Mouse (Mus musculus) liver, adult (tissue): ENCODE data around the gene Arl8a.

Experiments used
- GATA4 ChIP-seq: IDR thresholded peaks from 2 replicates; pipeline ENCODE4 v1.6.1; 2014; ENCODE audit warnings: mild to moderate bottlenecking, low read length; ENCODE audit not compliant: insufficient replicate concordance

The Arl8a gene

DNA sequence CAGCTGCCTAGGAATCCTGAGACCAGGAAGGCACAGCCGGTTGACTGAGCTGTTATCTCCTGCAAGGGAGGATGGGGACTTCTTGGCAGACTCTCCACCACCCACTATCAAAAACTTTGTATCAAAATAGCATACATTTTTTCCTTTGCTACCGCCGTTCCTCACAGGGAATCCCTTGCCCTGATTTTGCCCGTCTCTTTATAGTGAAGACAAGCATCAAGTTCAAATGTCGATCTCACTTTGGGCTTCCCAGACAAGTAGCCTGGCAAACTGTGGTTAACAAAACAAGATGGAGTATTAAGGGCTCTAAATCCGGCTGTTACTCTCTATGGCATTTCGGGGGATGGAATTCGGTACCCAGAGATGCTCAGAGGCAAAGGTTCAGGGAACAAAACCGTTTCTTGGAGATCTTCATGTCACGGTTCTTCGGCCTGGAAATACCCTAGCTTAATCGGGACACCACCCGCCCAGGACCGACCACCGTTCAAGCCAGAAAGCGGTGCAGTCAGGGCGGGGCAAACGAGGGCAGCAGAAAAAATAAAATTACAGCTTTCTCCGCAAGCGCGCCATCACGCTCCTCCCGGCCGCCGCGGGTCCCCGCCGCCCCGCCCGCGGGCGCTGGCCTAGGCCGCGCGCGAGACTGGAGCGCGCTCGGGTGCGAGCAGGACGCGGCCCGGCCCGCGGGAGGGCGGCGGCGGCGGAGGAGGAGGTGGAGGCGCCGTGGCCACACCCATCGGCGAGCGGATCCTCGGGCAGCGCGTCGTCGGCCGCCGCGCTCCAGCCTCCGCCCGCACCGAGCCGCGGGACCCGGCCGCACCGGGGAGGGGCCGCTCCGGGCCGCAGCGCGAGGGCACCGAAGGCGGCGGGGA is at the start of gene Arl8a:
Gene Arl8a (plus strand): TSS at position 748 of the 869 bp plus-strand sequence.
- TF ChIP-seq GATA4 = no peak

DNA sequence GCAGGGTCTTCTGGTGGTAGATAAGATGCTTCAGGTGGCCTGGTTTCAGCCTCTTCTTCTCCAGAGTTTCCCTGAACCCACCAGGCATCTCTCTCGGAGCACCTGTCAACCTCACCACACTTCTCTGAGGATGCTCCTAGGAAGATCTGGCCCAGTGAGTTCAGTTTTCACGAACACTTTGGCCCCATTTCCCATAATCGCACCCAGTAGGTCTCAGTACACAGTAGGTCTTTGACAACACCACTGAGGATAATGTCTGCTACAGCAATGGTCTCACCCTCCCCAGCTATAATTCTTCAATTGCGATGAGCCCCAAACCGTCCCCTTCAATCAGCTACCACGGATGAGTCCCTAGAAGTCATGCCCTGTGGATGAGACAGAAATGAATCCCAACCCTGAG is 49.2 kb upstream of the Arl8a start:
- no peak for TF ChIP-seq GATA4

DNA sequence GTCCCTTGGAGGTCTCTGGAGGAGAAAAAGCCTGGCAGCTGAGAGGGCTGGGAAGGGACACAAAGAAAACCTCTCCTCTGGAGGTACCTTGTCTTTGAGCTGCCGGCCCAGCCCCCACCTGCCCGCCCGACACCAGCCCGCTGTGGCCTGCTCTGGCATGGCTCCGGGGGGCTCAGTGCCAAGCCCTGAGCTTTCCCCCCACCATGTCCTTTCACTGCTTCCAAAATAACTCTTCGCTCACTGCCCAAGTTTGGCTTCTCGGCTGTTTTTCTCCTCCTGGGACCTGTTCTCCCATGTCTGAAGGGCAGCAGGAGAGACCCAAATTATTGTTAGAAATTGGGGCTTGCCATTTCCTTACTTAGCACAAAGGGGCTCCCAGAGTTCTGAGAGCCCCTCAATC is 48.2 kb upstream of the Arl8a start:
- no peak for TF ChIP-seq GATA4

DNA sequence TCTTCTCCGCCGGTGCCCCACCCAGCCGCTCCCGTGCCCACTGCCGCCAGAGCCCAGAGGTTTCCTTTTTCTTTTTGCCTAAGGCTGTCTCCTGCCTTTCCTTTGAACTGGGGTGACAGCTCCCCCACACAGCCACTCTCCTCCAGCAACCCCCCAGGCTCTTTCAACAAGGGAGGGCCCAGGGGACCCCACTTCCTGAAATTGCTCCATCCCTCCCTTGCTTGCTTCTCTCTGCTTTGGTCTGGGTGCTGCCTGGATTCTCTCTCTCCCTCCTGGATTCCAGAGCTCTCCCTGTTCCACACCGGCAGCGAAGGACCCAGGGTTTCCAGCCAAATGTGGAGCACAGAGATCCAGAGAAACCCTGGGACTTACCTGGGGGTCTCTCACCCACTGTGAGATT is 46.2 kb upstream of the Arl8a start:
- TF ChIP-seq GATA4 = no peak

DNA sequence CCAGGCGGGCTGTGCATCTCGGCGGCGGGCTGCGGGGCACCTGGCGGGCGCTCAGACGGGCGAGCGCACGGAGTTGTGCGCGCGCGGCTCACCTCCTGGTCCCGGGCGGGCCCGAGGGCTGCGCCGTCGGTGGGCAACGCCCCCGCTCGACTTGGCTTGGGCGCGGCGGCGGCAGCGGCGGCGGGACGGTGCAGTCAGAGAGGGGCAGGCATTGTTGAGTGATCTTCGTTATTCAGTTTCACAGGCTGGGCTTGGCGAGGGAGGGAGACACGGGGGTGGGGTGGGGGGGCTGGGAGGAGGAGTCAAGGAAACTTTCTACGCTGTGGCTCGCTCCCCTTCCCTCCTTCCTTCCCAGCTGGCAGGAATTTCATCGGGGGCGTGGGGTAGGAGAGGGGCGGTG is 41.5 kb upstream of the Arl8a start, which contains the start of gene Lgr6:
Gene Lgr6 (minus strand): TSS at position 153 of the 400 bp plus-strand sequence.
- no peak for TF ChIP-seq GATA4

DNA sequence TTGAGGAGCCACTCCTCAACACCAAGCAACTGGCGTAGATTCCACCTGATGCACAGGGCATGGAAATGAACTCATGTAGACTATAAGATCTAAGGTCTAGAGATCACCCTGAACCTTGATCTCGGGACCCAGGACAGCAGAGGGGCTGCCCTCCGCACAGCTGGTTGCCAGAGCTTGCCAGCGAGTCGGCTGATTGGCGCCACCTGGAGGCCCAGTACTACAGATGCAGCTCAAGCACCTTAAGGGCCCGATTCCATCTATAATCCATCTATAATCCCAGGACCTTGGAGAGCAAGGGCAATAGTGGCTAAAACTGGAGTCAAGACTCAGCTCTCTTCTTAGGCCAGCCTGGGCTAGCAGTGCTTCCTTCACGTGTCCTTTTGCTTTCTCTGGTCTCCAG is 40.7 kb upstream of the Arl8a start:
- no peak for TF ChIP-seq GATA4

DNA sequence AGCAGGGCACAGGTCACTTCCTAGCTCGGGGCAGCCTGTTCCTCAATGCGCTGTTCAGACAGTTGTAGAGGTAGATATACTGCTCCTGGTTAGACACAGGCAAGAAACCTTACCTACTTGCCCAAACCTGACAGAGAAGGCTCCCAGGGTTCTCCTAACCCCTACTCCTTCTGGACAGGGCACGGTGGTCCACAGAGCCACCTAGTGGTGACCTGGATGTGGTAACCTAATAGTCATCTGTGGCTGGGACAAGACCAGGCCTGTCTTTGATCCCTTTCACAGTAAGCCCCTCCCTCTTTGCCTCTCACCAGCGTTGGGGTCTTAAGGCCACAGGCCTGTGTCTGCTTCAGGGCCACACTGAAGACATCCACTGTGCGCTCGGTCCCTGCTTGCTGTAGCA is 38.0 kb upstream of the Arl8a start:
- no peak for TF ChIP-seq GATA4

DNA sequence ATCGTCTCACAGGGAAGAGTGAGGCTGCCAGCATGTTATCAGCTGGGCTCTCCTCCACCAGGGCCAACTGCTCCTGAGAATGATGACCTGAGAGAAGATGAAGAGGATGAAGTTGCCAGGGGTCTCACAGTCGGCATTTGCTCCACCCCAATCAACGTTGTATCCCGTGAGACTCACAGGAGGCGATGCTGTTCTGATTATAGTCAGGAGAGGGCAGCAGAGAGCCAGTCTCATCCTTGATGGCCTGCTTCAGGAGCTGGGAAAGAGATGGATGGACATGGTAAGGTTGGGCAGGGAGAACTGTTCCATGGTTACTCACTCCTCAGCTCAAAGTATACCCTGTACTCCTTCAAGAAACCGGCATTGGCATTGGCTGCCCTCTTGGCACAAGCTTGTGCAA is 36.5 kb upstream of the Arl8a start:
- no peak for TF ChIP-seq GATA4

DNA sequence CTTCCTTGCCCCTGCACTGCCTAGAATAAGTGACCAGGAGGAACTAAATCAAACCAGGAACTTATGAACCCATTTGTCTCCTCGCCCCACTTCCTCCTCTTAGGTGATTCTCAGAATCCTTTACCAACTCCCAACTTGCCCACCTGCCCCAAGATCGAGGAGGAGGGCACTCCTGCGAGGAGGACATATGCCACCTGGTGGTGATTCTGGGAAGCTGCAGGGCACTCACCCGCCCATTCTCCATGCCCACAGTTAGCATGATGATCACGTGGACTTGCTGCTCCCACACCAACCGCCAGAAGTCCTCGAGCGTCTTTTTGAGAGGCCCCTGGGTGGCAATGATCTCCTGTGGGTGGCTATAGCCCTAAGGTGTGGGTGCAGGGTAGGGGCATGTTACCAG is 34.0 kb upstream of the Arl8a start:
- no peak for TF ChIP-seq GATA4

DNA sequence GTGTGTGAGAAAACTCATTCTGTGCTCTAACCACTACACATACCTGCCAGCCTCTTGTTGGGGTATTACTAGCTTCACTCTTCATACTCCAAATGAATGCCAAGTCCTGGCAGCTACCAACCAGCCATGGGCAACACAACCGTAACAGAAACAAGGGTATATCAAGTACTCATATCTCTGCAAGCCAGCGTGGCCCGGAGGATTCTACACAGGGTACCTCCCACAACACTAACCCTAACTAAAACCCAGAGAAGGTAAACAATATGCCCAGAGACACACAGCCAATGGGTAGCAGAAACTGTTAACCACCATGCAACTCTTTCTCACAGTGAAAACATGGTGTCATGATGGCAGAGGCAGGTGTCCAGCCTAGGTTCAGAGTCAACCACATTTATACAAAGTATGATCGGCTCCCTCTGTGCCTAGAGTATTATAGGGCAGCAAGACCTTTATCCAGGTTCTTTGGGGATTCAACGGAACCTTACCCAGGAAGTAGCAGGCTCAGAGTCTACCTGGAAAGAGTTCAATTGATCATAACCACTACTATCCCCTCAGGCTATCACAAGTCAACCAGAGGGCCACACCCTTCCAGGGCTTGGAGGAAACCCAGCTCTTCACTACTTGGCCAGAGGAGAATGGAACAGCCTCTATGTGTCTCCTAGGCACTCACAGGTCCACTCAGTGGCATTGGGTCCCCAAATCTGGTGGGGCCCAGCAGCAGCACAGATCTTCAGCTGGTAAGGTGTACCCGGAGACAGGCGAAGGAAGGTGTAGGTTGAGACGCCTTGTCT is 21.9 kb upstream of the Arl8a start:
- TF ChIP-seq GATA4 = no peak

DNA sequence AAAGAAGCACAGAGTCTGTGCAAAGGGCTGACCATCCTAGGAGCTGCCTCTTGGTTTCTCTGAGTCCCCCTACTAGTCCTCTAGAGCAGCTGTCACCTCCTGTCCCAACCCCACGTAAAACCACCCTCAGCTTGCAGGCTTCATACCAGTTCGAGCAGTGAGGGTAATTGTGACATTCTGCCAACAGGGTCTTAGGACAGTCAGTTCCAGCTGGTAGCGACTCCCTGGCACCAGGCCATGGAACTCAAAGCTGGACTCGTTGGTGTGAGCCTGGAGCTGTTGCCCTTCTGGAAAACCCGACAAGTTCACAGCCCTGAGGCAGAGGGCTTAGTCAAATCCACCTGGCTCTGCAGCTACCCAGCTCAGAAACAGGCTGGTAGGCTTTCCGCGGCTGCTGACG is 20.6 kb upstream of the Arl8a start:
- no peak for TF ChIP-seq GATA4

DNA sequence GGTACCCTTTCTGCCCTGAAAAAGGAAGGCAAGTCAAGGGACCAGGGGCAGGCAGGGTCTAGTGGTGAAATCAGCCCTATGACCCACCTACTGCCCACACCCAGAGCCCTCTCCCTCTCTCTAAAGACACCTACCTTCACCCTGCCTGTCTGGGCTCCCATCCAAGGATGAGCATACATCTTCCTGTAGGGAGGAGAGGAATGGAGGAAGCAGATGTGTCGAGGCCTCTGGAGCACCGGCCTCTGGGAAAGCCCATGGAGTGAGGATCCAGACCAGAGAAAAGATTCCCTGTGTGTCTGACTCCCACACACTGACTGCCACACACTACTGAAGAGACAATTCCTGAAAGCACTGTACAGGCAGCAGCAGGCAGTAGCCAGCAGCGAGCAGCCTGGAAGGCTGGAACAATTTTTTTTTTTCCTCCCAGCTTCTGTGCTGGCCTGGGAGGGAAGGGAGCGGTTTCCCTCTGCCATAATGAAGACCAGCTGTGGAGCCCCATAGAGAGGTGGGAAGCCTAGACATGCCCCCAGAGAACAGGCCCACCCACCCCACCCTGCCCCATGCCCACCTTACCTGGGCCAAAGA is 20.1 kb upstream of the Arl8a start:
- no peak for TF ChIP-seq GATA4

DNA sequence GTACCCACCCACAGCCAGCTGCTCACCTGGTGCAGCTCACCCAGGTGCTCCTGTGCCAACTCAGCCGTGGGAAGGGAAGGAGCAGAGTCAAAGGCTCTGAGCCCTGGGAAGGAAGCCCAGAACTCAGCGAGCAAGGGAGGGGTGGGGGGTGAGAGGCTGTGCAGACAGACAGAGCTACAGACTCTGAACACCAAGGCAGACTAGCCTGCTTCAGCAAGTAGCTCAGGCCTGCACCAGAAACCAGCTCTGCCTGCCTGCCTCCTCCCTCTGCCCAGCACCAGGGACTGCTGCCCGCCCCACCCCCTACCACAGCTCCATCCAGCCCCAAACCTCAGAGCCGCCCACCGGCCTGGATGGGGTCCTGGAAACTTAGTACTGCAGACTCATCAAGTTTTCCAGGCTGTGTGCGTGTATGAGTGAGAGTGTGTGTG is 18.6 kb upstream of the Arl8a start:
- no peak for TF ChIP-seq GATA4

DNA sequence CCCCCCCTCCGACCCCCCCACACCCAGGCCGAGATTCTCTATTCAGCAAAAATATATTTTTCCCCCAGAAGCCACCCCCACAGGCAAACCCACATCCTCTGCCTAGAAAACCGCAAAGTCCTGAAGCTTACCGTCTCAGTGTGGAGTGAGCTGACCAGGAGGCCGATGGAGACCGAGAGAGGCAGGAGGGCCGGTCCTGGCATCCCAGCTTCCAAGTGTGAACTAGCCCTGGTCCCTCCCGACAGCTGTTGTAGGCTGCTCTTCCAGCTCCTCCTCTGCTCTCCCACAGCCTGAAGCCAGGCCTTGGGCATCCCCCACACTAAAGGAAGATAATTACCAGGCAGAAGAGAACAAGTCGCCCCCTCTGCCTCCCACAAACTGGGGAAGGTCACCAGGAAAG is 17.6 kb upstream of the Arl8a start:
- no peak for TF ChIP-seq GATA4

DNA sequence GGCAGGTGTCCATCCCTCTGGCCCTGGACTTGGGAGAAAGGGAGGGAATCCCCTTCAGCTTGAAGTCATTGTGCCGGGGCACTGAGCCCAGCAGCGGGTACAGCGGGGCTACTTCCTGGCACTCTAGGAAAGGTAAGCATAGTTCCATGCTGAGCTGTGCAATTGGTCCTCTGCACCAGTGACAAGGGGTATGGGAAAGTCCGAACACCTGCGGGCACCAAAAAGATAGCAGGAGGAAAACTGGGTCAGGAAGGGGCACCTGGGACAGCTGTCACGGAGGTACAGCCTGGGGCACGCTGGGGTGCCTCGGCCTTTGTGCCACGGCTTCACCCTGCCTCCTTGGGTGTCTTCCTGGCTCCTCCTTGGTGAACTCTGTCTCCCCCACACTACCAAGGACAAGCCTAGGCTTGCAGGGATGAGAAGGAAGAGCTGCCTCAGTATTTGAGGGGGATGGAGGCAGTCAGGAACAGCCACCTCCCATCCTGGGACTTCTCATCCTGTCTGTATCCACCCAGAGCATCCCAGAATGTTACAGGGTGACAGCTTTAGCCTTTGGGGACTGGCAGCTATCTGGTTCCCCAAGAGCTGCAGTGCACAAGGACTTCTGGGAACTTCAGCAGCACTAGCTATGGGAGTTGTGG is 17.0 kb upstream of the Arl8a start:
- no peak for TF ChIP-seq GATA4
